Mouse (Mus musculus) intestine, postnatal 0 days (tissue): ENCODE data around the gene Olfr1289. TPM values are rescaled to one million over a fixed set of nuclear protein-coding genes. Genes with fewer than 3 reads are reported as not detected.

Source experiments
- ATAC-seq: fragments of 200-750 bp; cut with Nextera tagmentation; 2 replicates; pipeline ENCODE4 v1.8.0; 2017; ENCODE audit warnings: mild to moderate bottlenecking, moderate TSS enrichment, moderate library complexity
- H3K27ac ChIP-seq: fragments of 300-500 bp; sonication (generic); 2 replicates; pipeline ENCODE4 v1.5.1; 2014; ENCODE audit warnings: mild to moderate bottlenecking, low read depth, low read length, moderate library complexity
- H3K27me3 ChIP-seq: fragments of 300-500 bp; sonication (generic); replicated peaks from 2 replicates; pipeline ENCODE4 v1.6.1; 2014; ENCODE audit warnings: low read length, mixed read lengths; ENCODE audit not compliant: control insufficient read depth, insufficient read depth
- H3K36me3 ChIP-seq: fragments of 300-500 bp; sonication (generic); 2 replicates; pipeline ENCODE4 v1.6.1; 2014; ENCODE audit warnings: mild to moderate bottlenecking, moderate library complexity; ENCODE audit not compliant: control insufficient read depth, insufficient read depth
- H3K4me1 ChIP-seq: fragments of 300-500 bp; sonication (generic); replicated peaks from 2 replicates; pipeline ENCODE4 v1.6.1; 2014; ENCODE audit warnings: antibody characterized with exemption, low read length, mixed read lengths; ENCODE audit not compliant: control insufficient read depth, insufficient read depth
- H3K4me2 ChIP-seq: fragments of 300-500 bp; sonication (generic); replicated peaks from 2 replicates; pipeline ENCODE4 v1.6.1; 2014; ENCODE audit warnings: low read depth, mild to moderate bottlenecking, moderate library complexity
- H3K4me3 ChIP-seq: fragments of 300-500 bp; sonication (generic); 2 replicates; pipeline ENCODE4 v1.5.1; 2014; ENCODE audit warnings: low read depth, low read length
- H3K9ac ChIP-seq: fragments of 300-500 bp; sonication (generic); 2 replicates; pipeline ENCODE4 v1.6.1; 2014; ENCODE audit warnings: mild to moderate bottlenecking, low read depth, low read length
- H3K9me3 ChIP-seq: fragments of 300-500 bp; sonication (generic); 2 replicates; pipeline ENCODE4 v1.6.1; 2016; ENCODE audit warnings: mixed run types; ENCODE audit not compliant: control insufficient read depth
- CTCF ChIP-seq: sonication (generic); IDR thresholded peaks from 2 replicates; pipeline ENCODE4 v1.5.1; 2016; ENCODE audit warnings: low read depth, mild to moderate bottlenecking, control low read depth, antibody characterized with exemption, moderate library complexity
- WGBS: fragments of 180-500 bp; shearing (Covaris S2); extraction: QIAGEN DNeasy Blood & Tissue Kit; methylation state at CpG from one replicate; pipeline ENCODE4 v1.1.7; 2014; 5-methylcytosine and 5-hydroxymethylcytosine counted together
- polyA plus RNA-seq: library from polyadenylated mRNA; unstranded; fragments of >200 nt; fragmentation: Nextera tagmentation; extraction: Ambion mirVana; gene quantifications from 2 replicates; pipeline ENCODE4 v1.2.1, GENCODE M21; 2015

Gene Olfr1289
- polyA plus RNA-seq, 1 experiment from 2014 or later = not detected

DNA sequence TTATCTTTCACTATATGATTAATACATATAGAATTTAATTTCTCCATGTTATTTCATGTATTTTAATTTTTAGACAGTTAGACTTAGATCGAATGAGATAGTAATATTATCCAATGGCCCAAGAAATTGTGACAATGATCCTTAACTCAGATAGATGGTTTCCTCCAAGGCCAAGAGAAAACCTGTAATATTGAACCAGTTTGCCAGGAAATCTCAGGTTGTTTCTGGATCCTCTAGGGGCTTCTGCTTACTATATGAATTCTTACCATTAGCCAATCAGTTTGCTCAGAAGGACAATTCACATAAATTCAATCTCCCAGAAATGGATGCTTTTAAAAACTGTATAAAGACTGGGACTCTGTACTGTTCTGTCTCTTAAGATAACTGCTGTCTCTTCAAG lies 44.3 kb downstream of the Olfr1289 start, which contains the start of gene Olfr1293-ps:
Gene Olfr1293-ps, plus strand, starts transcription at position 301 of the 400 bp plus-strand sequence.
- no peak within 1 kb of the TSS for H3K9ac ChIP-seq
- H3K4me1 ChIP-seq = no peaks in the 10 kb centered on the region
- no peaks in the 10 kb centered on the region for H3K36me3 ChIP-seq
- H3K4me3 ChIP-seq = no peak within 1 kb of the TSS
- H3K9me3 ChIP-seq = no peaks in the 10 kb centered on the region
- H3K4me2 ChIP-seq = no peak within 1 kb of the TSS
- WGBS = 84% methylated on average over 1 of the region's 1 CpGs
- no peak within 1 kb of the TSS for H3K27ac ChIP-seq
- no peaks in the 10 kb centered on the region for H3K27me3 ChIP-seq
- no peak for ATAC-seq
- TF ChIP-seq CTCF = no peak

Other genes starting within 250 kb of the Olfr1289 start
- not detected in 2 replicates for gene Olfr1275, start 245.5 kb upstream of the Olfr1289 start, polyA plus RNA-seq
- gene Olfr1276, start 226.3 kb upstream of the Olfr1289 start, polyA plus RNA-seq = not detected in 2 replicates
- not detected in 2 replicates for gene Olfr1277, start 206.7 kb upstream of the Olfr1289 start, polyA plus RNA-seq
- gene Olfr1278, start 190.7 kb upstream of the Olfr1289 start, polyA plus RNA-seq = not detected in 2 replicates
- gene Olfr1279, start 180.2 kb upstream of the Olfr1289 start, polyA plus RNA-seq = not detected in 2 replicates
- not detected in 2 replicates for gene Olfr1280, start 166.8 kb upstream of the Olfr1289 start, polyA plus RNA-seq
- gene Olfr1281, start 154.3 kb upstream of the Olfr1289 start, polyA plus RNA-seq = not detected in 2 replicates
- gene Olfr1282, start 144.7 kb upstream of the Olfr1289 start, polyA plus RNA-seq = not detected in 2 replicates
- gene Olfr1283, start 114.0 kb upstream of the Olfr1289 start, polyA plus RNA-seq = not detected in 2 replicates
- not detected in 2 replicates for gene Olfr1284, start 105.3 kb upstream of the Olfr1289 start, polyA plus RNA-seq
- not detected in 2 replicates for gene Olfr1286, start 57.7 kb upstream of the Olfr1289 start, polyA plus RNA-seq
- gene Olfr1287, start 31.7 kb upstream of the Olfr1289 start, polyA plus RNA-seq = not detected in 2 replicates
- gene Olfr1288, start 6.7 kb upstream of the Olfr1289 start, polyA plus RNA-seq = not detected in 2 replicates
- gene Olfr1290, start 13.0 kb downstream of the Olfr1289 start, polyA plus RNA-seq = not detected in 2 replicates
- not detected in 2 replicates for gene Olfr1291-ps1, start 16.4 kb downstream of the Olfr1289 start, polyA plus RNA-seq
- not detected in 2 replicates for gene Olfr1293-ps, start 44.4 kb downstream of the Olfr1289 start, polyA plus RNA-seq
- gene Olfr1294, start 59.5 kb downstream of the Olfr1289 start, polyA plus RNA-seq = not detected in 2 replicates
- not detected in 2 replicates for gene Olfr1295, start 88.9 kb downstream of the Olfr1289 start, polyA plus RNA-seq
- gene Olfr1297, start 145.7 kb downstream of the Olfr1289 start, polyA plus RNA-seq = not detected in 2 replicates
- not detected in 2 replicates for gene Olfr1298, start 168.4 kb downstream of the Olfr1289 start, polyA plus RNA-seq
- not detected in 2 replicates for gene Olfr1299, start 180.6 kb downstream of the Olfr1289 start, polyA plus RNA-seq